ENCODE assay signal across 6 mouse cellular contexts in the genomic region with DNA sequence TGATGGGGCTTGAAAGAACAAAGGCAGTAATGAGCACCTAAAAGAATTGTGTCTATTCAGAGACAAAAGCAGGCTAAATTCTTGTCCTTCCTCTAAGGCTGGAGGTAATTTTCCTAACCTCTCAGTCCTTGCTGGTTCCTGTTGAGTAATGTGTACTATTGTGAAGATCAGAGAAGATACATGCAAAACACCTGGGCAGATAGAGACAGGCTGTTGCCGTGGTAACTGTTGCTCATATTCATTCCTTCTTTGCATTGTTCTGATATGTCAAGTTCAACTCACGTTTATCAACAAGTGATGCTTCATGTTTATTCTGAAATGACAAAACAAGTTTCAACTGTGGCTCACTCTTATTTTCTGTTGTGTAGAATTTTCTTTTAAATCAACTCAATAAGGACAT.
A peak's percentile ranks its signal among the peaks of the same experiment; 100 is the strongest.
DNase-seq lines count a peak whose midpoint lies in the region; ATAC-seq and TF ChIP-seq lines count a peak whose summit lies in the region.
"Not testable (repeated sequence)": the region's sequence is repeated elsewhere in the genome, so short reads cannot be mapped to it uniquely, and the experiment has no call there.

No protein-coding gene starts in this region.

- not testable (repeated sequence) for H3K4me1 ChIP-seq in forebrain, postnatal 0 days (ENCODE audit: insufficient read depth); midbrain, embryonic 14.5 days (ENCODE audit: control insufficient read depth, insufficient read depth, low read length); midbrain, embryonic 15.5 days; midbrain, postnatal 0 days (ENCODE audit: insufficient read depth, low read length)

- H3K9me3 ChIP-seq in forebrain, postnatal 0 days (ENCODE audit: low read length); midbrain, embryonic 14.5 days (ENCODE audit: control insufficient read depth, low read length); midbrain, embryonic 15.5 days; midbrain, postnatal 0 days (ENCODE audit: low read length): not testable (repeated sequence)

- not testable (repeated sequence) for TF ChIP-seq CTCF in brain, embryonic 14.5 days (IDR thresholded peaks at IDR 0.05; ENCODE audit: borderline replicate concordance, extremely low read depth, insufficient read depth, insufficient read length); forebrain, postnatal 0 days (IDR thresholded peaks at IDR 0.05; ENCODE audit: low read depth); midbrain, postnatal 0 days (IDR thresholded peaks at IDR 0.05)

- ATAC-seq in forebrain, postnatal 0 days: peak; percentile 69; the same call in 1 of the 2 replicates
- not testable (repeated sequence) for ATAC-seq in midbrain, embryonic 14.5 days (ENCODE audit: low FRiP score, low TSS enrichment)
- peak; percentile 85; the same call in 1 of the 2 replicates for ATAC-seq in midbrain, embryonic 15.5 days (replicated peaks)
- ATAC-seq in midbrain, postnatal 0 days (ENCODE audit: low FRiP score): 0 out of 2 replicates have a peak, but pooled peaks have one; percentile 60

- H3K4me3 ChIP-seq in forebrain, postnatal 0 days (ENCODE audit: low read depth, low read length); midbrain, embryonic 14.5 days (replicated peaks; ENCODE audit: low read depth, low read length); midbrain, embryonic 15.5 days; midbrain, postnatal 0 days (ENCODE audit: low read depth, low read length): not testable (repeated sequence)

- 64% methylated on average over 2 of the region's 2 CpGs for WGBS in forebrain, postnatal 0 days
- 81% methylated on average over 2 of the region's 2 CpGs for WGBS in midbrain, embryonic 14.5 days
- 69% methylated on average over 2 of the region's 2 CpGs for WGBS in midbrain, embryonic 15.5 days
- WGBS in midbrain, postnatal 0 days: 74% methylated on average over 2 of the region's 2 CpGs

- H3K27me3 ChIP-seq in forebrain, postnatal 0 days (ENCODE audit: insufficient read depth, low read length); midbrain, embryonic 14.5 days (ENCODE audit: control insufficient read depth, insufficient read depth, low read length); midbrain, embryonic 15.5 days (replicated peaks); midbrain, postnatal 0 days (ENCODE audit: insufficient read depth, low read length): not testable (repeated sequence)

- not testable (repeated sequence) for H3K4me2 ChIP-seq in forebrain, postnatal 0 days (ENCODE audit: low read depth); midbrain, embryonic 14.5 days (ENCODE audit: low read length); midbrain, embryonic 15.5 days; midbrain, postnatal 0 days (ENCODE audit: low read depth, low read length, poor library complexity, severe bottlenecking)

- H3K27ac ChIP-seq in forebrain, postnatal 0 days (ENCODE audit: low read depth, low read length); midbrain, embryonic 14.5 days (replicated peaks; ENCODE audit: low read depth, low read length); midbrain, embryonic 15.5 days; midbrain, postnatal 0 days (ENCODE audit: low read depth, low read length): not testable (repeated sequence)

- peak; percentile 7 for DNase-seq in brain, embryonic 14.5 days (ENCODE audit: low read depth)
- DNase-seq in forebrain, postnatal 0 days; midbrain, postnatal 0 days (ENCODE audit: low spot score): not testable (repeated sequence)
- peak; percentile 15 for DNase-seq in midbrain, embryonic 14.5 days
- DNase-seq in urinary bladder, postnatal 14 days (ENCODE audit: low spot score): peak; percentile 16

- H3K36me3 ChIP-seq in forebrain, postnatal 0 days (ENCODE audit: insufficient read depth); midbrain, embryonic 14.5 days (ENCODE audit: control insufficient read depth, insufficient read depth, low read length); midbrain, embryonic 15.5 days (replicated peaks); midbrain, postnatal 0 days (ENCODE audit: insufficient read depth, low read length): not testable (repeated sequence)

- not testable (repeated sequence) for TF ChIP-seq POLR2A in brain, embryonic 14.5 days (IDR thresholded peaks at IDR 0.05; ENCODE audit: borderline replicate concordance, extremely low read depth, insufficient read depth, insufficient read length, poor library complexity, severe bottlenecking)

- H3K9ac ChIP-seq in forebrain, postnatal 0 days; midbrain, embryonic 14.5 days (replicated peaks; ENCODE audit: low read length); midbrain, embryonic 15.5 days; midbrain, postnatal 0 days (replicated peaks; ENCODE audit: low read length, poor library complexity, severe bottlenecking): not testable (repeated sequence)
